Mouse (Mus musculus) adrenal gland, adult 2 months (tissue): ENCODE data around the gene Tspan9. TPM values are rescaled to one million over a fixed set of nuclear protein-coding genes. Genes with fewer than 3 reads are reported as not detected.
A peak's percentile ranks its signal among the peaks of the same experiment; 100 is the strongest.

Experiments used
- DNase-seq: peaks from one replicate; pipeline ENCODE4 v3.0.0; 2021
- long read RNA-seq: library from polyadenylated mRNA; stranded (forward); transcript quantifications from one replicate; pipeline ENCODE4 v2.0.0, GENCODE M21; 2021
- polyA plus RNA-seq: library from polyadenylated mRNA; depleted of rRNA; stranded (reverse); fragments of >200 nt; gene quantifications from 2 replicates; pipeline ENCODE4 v1.2.3, GENCODE M21; 2012; rRNA removed
- total RNA-seq, 2 experiments: library from RNA; stranded (reverse); gene quantifications; 2 replicates each; pipeline ENCODE4 v1.2.3; 2021

Tspan9 gene
- total RNA-seq = 10 to 100 TPM; 47.8 to 66.5 TPM
- polyA plus RNA-seq = 38.7 and 44.7 TPM in 2 replicates
- long read RNA-seq, transcript Tspan9-201 (9 exons, 1,405 nt) = major isoform, 16 of 50 reads
- long read RNA-seq, partial matches to known transcripts = 6 of 50 reads
- long read RNA-seq, other reads (novel, unspliced or antisense) = 28 of 50 reads

- DNase-seq = peak; percentile 93
These were observed at the start of gene Tspan9 for GRCm38 (mm10) chr6:128143390-128144020. Gene Tspan9 (minus strand): TSS chr6:128143594.

DNA sequence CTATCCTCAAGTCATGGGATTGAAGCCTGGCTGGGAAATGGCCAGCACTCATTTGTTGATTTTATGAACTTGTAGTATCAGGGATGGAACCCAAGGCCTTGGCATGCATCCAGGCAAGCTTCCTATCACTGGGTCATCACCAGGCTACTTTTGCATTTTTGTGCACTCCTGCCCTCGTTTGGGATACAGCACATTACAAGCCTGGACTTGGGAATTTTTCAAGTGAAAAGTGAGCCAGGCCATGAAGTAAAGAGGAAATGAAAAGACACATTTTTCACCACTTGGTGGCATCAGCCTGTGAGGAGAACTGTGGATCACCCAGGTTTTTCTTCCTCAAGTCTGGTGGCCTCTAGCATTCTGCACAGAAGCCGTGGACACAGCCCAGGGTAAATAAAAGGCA lies 40.1 kb upstream of the Tspan9 start:
- DNase-seq = peak; percentile 20

GRCm38 (mm10) chr6:128181176-128181575 lies 37.8 kb upstream of the Tspan9 start:
- DNase-seq = peak; percentile 17

GRCm38 (mm10) chr6:128179651-128180050 lies 36.3 kb upstream of the Tspan9 start:
- DNase-seq = no peak

DNA sequence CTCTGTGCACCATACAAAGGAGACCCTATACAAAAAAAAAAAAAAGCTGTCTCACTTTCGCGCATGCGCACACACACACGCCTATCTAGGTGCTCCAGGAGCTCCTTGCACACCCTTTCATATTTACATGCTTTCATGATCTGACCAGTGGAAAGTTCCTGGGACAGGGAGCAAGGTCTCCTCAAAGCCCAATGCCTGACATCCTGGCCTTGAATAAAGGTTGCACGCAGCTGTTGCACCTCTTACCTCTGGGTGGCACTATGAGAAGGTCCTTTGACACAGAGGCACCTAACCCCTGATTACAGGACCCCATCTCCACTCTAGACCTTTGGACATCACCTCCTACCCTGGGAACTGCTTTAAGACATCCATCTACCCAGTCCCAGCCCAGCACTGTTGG lies 35.9 kb upstream of the Tspan9 start:
- DNase-seq = peak; percentile 33

GRCm38 (mm10) chr6:128178681-128179080 lies 35.3 kb upstream of the Tspan9 start:
- no peak for DNase-seq

DNA sequence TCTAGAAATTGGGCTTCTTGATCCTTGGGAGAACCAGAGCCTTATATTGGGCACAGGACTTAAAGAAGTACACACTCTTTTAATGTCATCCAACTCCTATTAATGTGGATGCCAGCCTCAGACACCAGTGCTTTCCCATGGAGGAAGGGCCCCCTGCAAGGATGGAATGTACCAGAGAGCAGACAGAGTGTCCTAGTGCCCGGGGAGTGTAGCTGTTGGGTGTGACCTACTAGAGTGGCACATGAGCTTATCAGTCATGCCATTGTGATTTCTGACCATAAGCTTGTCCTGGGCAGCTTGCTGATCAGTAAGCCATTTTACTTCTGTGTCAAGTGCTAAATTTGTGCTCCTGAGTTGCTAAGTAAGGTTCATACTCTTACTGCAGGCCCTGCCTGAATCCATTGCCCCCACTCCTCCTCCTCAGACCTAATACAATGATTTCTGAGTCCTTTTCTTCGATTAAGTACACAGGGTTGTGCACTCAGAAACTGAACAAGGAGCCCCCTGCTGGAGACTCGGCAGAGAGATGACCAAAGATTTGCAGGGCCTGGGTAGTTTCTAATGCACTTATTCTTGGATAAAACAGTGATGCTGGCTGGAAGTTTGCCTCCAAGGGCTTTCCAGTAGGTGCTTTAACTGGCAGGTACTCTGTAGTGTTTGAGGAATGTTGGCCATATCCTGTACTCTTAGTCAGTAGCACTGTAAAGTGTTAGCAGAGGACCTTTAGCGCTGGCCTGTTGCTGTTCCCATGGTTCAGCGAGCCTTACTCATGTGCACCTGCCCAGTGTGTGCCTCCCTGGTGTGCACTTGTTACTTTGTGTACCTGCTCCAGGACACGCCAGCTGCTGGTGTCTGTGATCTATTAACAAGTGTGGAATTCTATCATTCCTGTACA lies 25.6 kb upstream of the Tspan9 start:
- peak; percentile 26 for DNase-seq

DNA sequence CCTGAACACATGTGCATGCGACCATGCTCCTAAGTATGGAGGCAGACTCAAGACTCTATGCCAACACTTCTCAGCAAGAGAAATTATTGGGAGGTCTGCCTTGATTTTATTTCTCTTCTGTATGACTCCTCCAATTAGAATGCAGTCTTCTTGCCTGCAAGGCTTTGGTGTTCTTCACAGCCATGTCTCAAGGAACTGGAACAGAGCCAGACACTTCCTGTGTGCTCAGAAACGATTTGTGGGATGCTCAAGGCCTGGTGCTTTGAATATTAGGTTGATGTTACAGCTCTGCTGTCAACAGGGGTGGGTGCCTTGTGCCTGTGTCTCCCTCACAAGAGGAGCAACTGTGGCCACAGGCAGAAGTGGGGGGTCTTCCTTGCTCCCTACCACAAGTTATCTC lies 22.2 kb upstream of the Tspan9 start:
- no peak for DNase-seq

DNA sequence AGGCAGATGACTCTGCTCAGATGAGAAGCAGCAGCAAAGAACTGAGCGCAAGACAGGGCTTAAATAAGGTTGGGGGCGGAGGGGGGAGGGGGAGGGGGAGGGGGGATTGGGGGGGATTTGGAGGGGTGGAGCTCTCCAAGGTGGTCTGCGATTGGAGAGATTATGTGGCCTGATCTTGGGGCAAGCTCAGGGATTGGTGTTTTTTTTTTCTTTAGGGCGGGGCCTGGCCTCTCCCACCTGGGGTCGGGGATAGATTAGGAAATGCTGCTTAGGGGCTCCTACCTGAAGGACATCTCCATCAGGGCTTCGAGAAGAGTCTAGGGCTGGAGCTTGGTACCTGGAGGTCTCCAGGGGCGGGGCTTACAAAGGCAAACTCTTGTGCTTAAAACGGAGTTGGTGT lies 21.2 kb upstream of the Tspan9 start:
- DNase-seq = no peak

- no peak for DNase-seq
These were observed 15.7 kb upstream of the Tspan9 start for GRCm38 (mm10) chr6:128159092-128159491.

- no peak for DNase-seq
These were observed 14.6 kb upstream of the Tspan9 start for GRCm38 (mm10) chr6:128158031-128158430.

- peak; percentile 60 for DNase-seq
These were observed 13.1 kb upstream of the Tspan9 start for GRCm38 (mm10) chr6:128156476-128156875.

- peak; percentile 18 for DNase-seq
These were observed 12.5 kb upstream of the Tspan9 start for GRCm38 (mm10) chr6:128155935-128156334.

GRCm38 (mm10) chr6:128145765-128146164 lies 2.4 kb upstream of the Tspan9 start:
- DNase-seq = peak; percentile 66

DNA sequence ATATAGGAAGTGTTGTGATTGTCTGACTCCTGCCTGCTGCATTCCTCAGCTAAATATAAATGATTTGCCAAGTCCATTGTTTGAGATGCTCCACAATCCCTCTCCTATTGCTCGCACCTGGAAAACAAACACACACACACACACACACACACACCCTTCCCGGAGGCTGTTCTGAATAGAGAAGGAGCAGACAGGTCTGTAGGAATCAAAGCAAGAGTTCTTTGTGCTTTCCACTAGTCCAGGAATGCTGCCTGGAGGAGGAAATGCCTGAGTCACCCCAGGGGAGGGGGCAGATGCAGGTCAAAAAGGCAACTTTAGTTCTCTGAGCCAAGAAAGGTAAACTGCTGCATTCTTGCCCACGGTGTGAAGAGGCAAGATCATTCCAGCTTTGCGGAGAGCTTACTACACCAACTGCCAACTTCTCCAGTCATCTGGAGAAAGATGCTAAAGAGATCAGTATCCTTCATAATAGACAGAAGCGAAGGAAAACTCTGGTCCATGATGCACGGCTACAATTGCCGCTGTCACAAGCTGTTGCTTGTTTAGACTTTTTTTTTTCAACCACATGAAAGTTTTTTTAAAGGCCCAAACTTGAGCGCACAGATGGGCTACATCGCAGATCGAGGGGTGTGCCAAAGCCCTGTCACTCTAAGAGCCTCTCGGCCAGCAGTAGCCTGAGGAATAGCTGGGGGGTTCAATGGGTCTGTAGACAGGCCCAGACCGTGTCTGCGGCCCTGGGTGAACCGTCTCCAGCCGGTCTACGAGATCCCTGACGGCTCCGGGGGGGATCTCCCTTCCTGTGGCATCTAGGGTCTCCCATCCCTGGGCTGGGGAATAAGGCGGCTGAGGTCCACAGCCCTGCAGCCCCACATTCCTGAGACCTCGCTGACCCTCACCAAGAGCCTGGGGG lies 770 bp downstream of the Tspan9 start:
- DNase-seq = peak; percentile 52

DNA sequence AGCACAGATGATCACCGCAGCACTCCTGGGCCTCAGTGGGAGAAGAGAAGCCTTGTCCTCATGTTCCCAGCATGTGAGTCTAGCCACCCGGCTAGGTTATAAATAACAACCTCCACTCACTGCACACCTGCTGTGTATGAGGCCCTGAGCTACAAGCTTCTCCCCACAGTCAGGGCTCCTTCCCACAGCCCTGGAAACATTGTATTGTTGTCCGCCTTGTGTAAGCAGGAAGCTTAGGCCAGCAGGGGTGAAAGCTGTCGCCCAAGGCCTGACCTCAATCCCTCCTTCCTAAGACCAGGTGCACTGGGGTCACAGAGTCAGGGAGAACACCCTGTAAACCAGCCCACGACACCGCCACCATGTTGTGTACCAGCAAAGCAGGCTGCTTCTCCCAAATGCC lies 2.7 kb downstream of the Tspan9 start:
- no peak for DNase-seq

DNA sequence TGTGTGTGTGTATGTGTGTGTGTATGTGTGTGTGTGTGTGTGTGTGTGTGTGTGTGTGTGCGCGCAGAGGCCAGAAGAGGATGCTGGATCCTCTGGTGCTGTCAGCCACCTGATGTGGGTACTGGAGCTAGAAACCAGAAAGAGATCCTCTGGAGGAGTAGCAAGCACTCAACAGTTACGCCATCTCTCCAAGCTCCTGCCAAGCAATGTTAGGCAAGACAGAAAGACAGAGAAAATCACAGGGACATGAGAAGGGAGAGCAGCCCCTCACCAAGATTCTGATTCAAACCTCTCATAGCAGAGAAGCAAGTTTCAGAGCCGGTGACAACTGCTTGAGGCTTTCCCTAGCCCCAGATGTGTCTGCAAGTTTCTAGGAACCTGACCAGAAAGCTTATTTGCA lies 5.5 kb downstream of the Tspan9 start:
- DNase-seq = no peak

- no peak for DNase-seq
These were observed 6.7 kb downstream of the Tspan9 start for GRCm38 (mm10) chr6:128136654-128137053.

- DNase-seq = no peak
These were observed 7.9 kb downstream of the Tspan9 start for GRCm38 (mm10) chr6:128135459-128135858.

DNA sequence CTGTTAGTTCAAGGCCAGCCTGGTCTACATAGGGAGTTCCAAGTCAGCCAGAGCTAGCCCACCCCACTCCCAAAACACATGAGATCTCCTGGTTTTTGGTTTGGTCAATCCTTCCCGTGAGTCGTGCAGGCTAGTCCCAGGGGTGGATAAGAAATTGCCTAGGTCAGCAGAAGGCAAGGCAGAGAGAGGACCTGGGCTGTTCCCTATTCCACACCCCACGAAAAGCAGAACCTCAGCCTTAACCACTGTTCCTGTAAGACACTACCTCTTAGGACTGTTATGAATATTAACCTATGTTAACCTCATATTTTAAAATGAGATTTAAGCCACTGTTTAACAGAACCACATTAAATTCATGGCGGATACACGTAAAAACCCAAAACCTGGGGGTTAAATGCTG lies 8.4 kb downstream of the Tspan9 start:
- DNase-seq = no peak

GRCm38 (mm10) chr6:128134196-128134924 lies 9.0 kb downstream of the Tspan9 start:
- DNase-seq = peak; percentile 34
